Mouse (Mus musculus) forebrain, embryonic 15.5 days (tissue): Measurements from ENCODE around the gene Cabp1. TPM values are rescaled to one million over a fixed set of nuclear protein-coding genes. Genes with fewer than 3 reads are reported as not detected.
A peak's percentile ranks its signal among the peaks of the same experiment; 100 is the strongest.
"Not testable (repeated sequence)": the region's sequence is repeated elsewhere in the genome, so short reads cannot be mapped to it uniquely, and the experiment has no call there.

Experiments
- ATAC-seq: fragments of 200-750 bp; cut with Nextera tagmentation; replicated peaks from 2 replicates; pipeline ENCODE4 v1.8.0; 2017; ENCODE audit warnings: mild to moderate bottlenecking, moderate TSS enrichment, moderate library complexity
- H3K27ac ChIP-seq: fragments of 300-500 bp; sonication (generic); replicated peaks from 2 replicates; pipeline ENCODE4 v1.5.1; 2015; ENCODE audit warnings: mild to moderate bottlenecking, inconsistent platforms
- H3K27me3 ChIP-seq: fragments of 300-500 bp; sonication (generic); 2 replicates; pipeline ENCODE4 v1.6.1; 2015; ENCODE audit warnings: inconsistent platforms
- H3K36me3 ChIP-seq: fragments of 300-500 bp; sonication (generic); 2 replicates; pipeline ENCODE4 v1.6.1; 2015; ENCODE audit warnings: mild to moderate bottlenecking, inconsistent platforms
- H3K4me1 ChIP-seq: fragments of 300-500 bp; sonication (generic); 2 replicates; pipeline ENCODE4 v1.6.1; 2015; ENCODE audit warnings: inconsistent platforms
- H3K4me2 ChIP-seq: fragments of 300-500 bp; sonication (generic); replicated peaks from 2 replicates; pipeline ENCODE4 v1.6.1; 2015; ENCODE audit warnings: mild to moderate bottlenecking, inconsistent platforms
- H3K4me3 ChIP-seq: fragments of 300-500 bp; sonication (generic); 2 replicates; pipeline ENCODE4 v1.5.1; 2015; ENCODE audit warnings: mild to moderate bottlenecking, inconsistent platforms
- H3K9ac ChIP-seq: fragments of 300-500 bp; sonication (generic); replicated peaks from 2 replicates; pipeline ENCODE4 v1.6.1; 2015; ENCODE audit warnings: mild to moderate bottlenecking, inconsistent platforms
- H3K9me3 ChIP-seq: fragments of 300-500 bp; sonication (generic); 2 replicates; pipeline ENCODE4 v1.6.1; 2016; ENCODE audit warnings: inconsistent platforms
- WGBS: fragments of 180-500 bp; shearing (Covaris S2); methylation state at CpG from one replicate; pipeline ENCODE4 v1.1.7; 2015; ENCODE audit warnings: mixed read lengths; 5-methylcytosine and 5-hydroxymethylcytosine counted together
- polyA plus RNA-seq: library from polyadenylated mRNA; unstranded; fragments of >200 nt; fragmentation: Nextera tagmentation; extraction: Ambion mirVana; gene quantifications from 2 replicates; pipeline ENCODE4 v1.2.1, GENCODE M21; 2015

Cabp1 gene
- polyA plus RNA-seq, 1 experiment from 2014 or later = 9.8 TPM

GRCm38 (mm10) chr5:115155831-115156230 lies 38.4 kb downstream of the Cabp1 start:
- WGBS = 38% methylated on average over 5 of the region's 5 CpGs
- Histone ChIP-seq H3K9ac (peak overlapping the region; percentile 29; the same call in 1 of the 2 replicates), H3K4me2 (peak overlapping the region; percentile 93), H3K36me3 (peaks cover 1% of the 10 kb centered on the region), H3K9me3 (no peaks in the 10 kb centered on the region), H3K27me3 (no peaks in the 10 kb centered on the region), H3K4me1 (peaks cover 44% of the 10 kb centered on the region), H3K27ac (no peak overlapping the region), H3K4me3 (0 out of 2 replicates have a peak overlapping the region, but pooled peaks have one; percentile 3)
- no peak for ATAC-seq

GRCm38 (mm10) chr5:115155156-115155631 lies 39.0 kb downstream of the Cabp1 start:
- ATAC-seq = no peak
- no peak overlapping the region for H3K4me3 ChIP-seq
- no peaks in the 10 kb centered on the region for H3K27me3 ChIP-seq
- peaks cover 7% of the 10 kb centered on the region for H3K36me3 ChIP-seq
- WGBS = 72% methylated on average over 13 of the region's 13 CpGs
- H3K4me1 ChIP-seq = peaks cover 44% of the 10 kb centered on the region
- H3K4me2 ChIP-seq = peak overlapping the region; percentile 93; the same call in 1 of the 2 replicates
- H3K9me3 ChIP-seq = no peaks in the 10 kb centered on the region
- H3K9ac ChIP-seq = peak overlapping the region; percentile 16; the same call in 1 of the 2 replicates
- no peak overlapping the region for H3K27ac ChIP-seq

GRCm38 (mm10) chr5:115152132-115152956 lies 41.8 kb downstream of the Cabp1 start:
- WGBS = 72% methylated on average over 8 of the region's 8 CpGs
- Histone ChIP-seq H3K27ac (no peak overlapping the region), H3K27me3 (no peaks in the 10 kb centered on the region), H3K9ac (no peak overlapping the region), H3K4me3 (no peak overlapping the region), H3K36me3 (peaks cover 30% of the 10 kb centered on the region), H3K9me3 (no peaks in the 10 kb centered on the region), H3K4me2 (no peak overlapping the region), H3K4me1 (peaks cover 36% of the 10 kb centered on the region)
- ATAC-seq = no peak

GRCm38 (mm10) chr5:115151457-115151856 lies 42.7 kb downstream of the Cabp1 start:
- peaks cover 39% of the 10 kb centered on the region for H3K36me3 ChIP-seq

GRCm38 (mm10) chr5:115150991-115151390 lies 43.2 kb downstream of the Cabp1 start:
- Histone ChIP-seq H3K9ac (no peak overlapping the region), H3K4me1 (peaks cover 22% of the 10 kb centered on the region), H3K36me3 (peaks cover 42% of the 10 kb centered on the region), H3K9me3 (no peaks in the 10 kb centered on the region), H3K27ac (no peak overlapping the region), H3K4me3 (no peak overlapping the region), H3K27me3 (no peaks in the 10 kb centered on the region), H3K4me2 (no peak overlapping the region)
- no peak for ATAC-seq
- 86% methylated on average over 5 of the region's 5 CpGs for WGBS

More at GRCm38 (mm10) chr5:115151457-115151856, 42.7 kb downstream of the Cabp1 start:
- no peaks in the 10 kb centered on the region for H3K9me3 ChIP-seq
- peaks cover 27% of the 10 kb centered on the region for H3K4me1 ChIP-seq
- H3K4me2 ChIP-seq = no peak overlapping the region
- ATAC-seq = no peak
- no peak overlapping the region for H3K9ac ChIP-seq
- no peaks in the 10 kb centered on the region for H3K27me3 ChIP-seq
- no peak overlapping the region for H3K4me3 ChIP-seq
- WGBS = 85% methylated on average over 13 of the region's 13 CpGs
- no peak overlapping the region for H3K27ac ChIP-seq

- H3K9ac ChIP-seq = no peak overlapping the region
- peaks cover 11% of the 10 kb centered on the region for H3K4me1 ChIP-seq
- no peak overlapping the region for H3K27ac ChIP-seq
- 94% methylated on average over 14 of the region's 14 CpGs for WGBS
- H3K9me3 ChIP-seq = no peaks in the 10 kb centered on the region
- H3K4me2 ChIP-seq = no peak overlapping the region
- no peaks in the 10 kb centered on the region for H3K27me3 ChIP-seq
- no peak overlapping the region for H3K4me3 ChIP-seq
- ATAC-seq = no peak
- H3K36me3 ChIP-seq = peaks cover 42% of the 10 kb centered on the region
These were observed 44.3 kb downstream of the Cabp1 start for GRCm38 (mm10) chr5:115149675-115150459.

GRCm38 (mm10) chr5:115148872-115149271 lies 45.3 kb downstream of the Cabp1 start:
- H3K36me3 ChIP-seq = peaks cover 42% of the 10 kb centered on the region
- H3K4me2 ChIP-seq, ATAC-seq, H3K4me1 ChIP-seq, H3K27me3 ChIP-seq, H3K9ac ChIP-seq, H3K27ac ChIP-seq, H3K4me3 ChIP-seq, H3K9me3 ChIP-seq: not testable (repeated sequence)
- WGBS = no CpG with 5 or more reads among the region's 1 CpGs

GRCm38 (mm10) chr5:115148378-115148777 lies 45.8 kb downstream of the Cabp1 start:
- Histone ChIP-seq H3K4me2 (no peak overlapping the region), H3K4me3 (no peak overlapping the region), H3K27ac (no peak overlapping the region), H3K9me3 (no peaks in the 10 kb centered on the region), H3K9ac (no peak overlapping the region), H3K36me3 (peaks cover 42% of the 10 kb centered on the region), H3K4me1 (peaks cover 10% of the 10 kb centered on the region), H3K27me3 (no peaks in the 10 kb centered on the region)
- WGBS = 94% methylated on average over 8 of the region's 8 CpGs
- ATAC-seq = no peak

- WGBS = 92% methylated on average over 3 of the region's 3 CpGs
- no peaks in the 10 kb centered on the region for H3K9me3 ChIP-seq
- no peaks in the 10 kb centered on the region for H3K27me3 ChIP-seq
- no peak overlapping the region for H3K4me2 ChIP-seq
- H3K4me1 ChIP-seq = peaks cover 17% of the 10 kb centered on the region
- H3K9ac ChIP-seq = no peak overlapping the region
- no peak overlapping the region for H3K4me3 ChIP-seq
- peaks cover 42% of the 10 kb centered on the region for H3K36me3 ChIP-seq
- no peak for ATAC-seq
- H3K27ac ChIP-seq = no peak overlapping the region
These were observed 46.8 kb downstream of the Cabp1 start for GRCm38 (mm10) chr5:115147388-115147787.

- ATAC-seq = no peak
- no peak overlapping the region for H3K9ac ChIP-seq
- no peak overlapping the region for H3K27ac ChIP-seq
- H3K4me2 ChIP-seq = no peak overlapping the region
- no peaks in the 10 kb centered on the region for H3K9me3 ChIP-seq
- peaks cover 42% of the 10 kb centered on the region for H3K36me3 ChIP-seq
- H3K4me1 ChIP-seq = peaks cover 17% of the 10 kb centered on the region
- H3K4me3 ChIP-seq = no peak overlapping the region
- no peaks in the 10 kb centered on the region for H3K27me3 ChIP-seq
These were observed 47.4 kb downstream of the Cabp1 start for GRCm38 (mm10) chr5:115146747-115147130.

- Histone ChIP-seq H3K27ac (no peak overlapping the region), H3K9ac (no peak overlapping the region), H3K9me3 (no peaks in the 10 kb centered on the region), H3K27me3 (no peaks in the 10 kb centered on the region), H3K4me2 (no peak overlapping the region), H3K36me3 (peaks cover 42% of the 10 kb centered on the region), H3K4me3 (no peak overlapping the region), H3K4me1 (peaks cover 17% of the 10 kb centered on the region)
- ATAC-seq = no peak
- 87% methylated on average over 6 of the region's 6 CpGs for WGBS
These were observed 48.0 kb downstream of the Cabp1 start for GRCm38 (mm10) chr5:115145976-115146746.
